Mouse (Mus musculus): ENCODE measurements around the gene Micu2.

The Micu2 gene

DNA sequence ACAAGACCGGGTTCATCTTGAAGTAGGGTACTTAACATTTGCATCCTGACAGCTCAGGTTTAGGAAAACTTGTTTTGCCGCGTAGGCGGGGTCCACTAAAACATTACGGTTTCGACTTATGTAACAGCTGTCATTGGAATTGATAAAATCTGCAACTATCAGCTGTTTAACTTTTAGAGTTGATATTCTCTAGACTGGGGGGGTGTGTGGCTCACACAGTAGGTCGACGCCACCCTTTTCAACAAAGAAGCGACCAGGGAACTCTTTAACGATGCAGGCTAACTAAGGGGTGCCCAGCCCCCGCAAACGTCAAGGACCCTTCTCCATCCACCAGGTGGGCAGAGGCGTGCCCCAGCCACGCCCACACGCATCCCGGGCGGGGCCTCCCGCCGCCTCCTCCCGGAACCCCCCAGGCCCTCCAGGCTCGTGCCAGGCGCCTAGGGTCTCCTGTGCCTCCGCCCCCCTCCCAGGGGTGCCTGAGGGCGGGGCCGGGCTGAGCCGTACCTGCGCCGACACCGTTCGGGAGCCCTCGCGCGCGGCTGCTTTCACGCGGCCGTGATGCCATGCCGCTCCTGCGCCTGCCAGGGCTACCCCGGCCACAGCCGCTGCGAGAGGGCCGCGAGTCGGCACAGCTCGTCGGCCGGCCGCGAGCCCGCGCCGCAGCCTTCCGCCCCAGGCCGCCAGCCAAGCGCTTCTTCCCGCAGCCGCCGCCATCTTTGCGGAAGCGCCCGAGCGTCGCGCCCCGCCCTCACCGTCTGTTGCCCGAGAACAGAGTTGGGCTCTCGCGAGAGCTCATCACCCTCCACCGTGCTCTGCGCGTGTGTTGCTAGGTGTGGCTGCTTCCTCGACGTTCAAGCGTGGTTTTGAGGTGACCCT lies at the start of gene Micu2:
Gene Micu2, minus strand, starts transcription at position 737 of the 876 bp plus-strand sequence.
- peak; percentile 89 to 91 for DNase-seq

DNA sequence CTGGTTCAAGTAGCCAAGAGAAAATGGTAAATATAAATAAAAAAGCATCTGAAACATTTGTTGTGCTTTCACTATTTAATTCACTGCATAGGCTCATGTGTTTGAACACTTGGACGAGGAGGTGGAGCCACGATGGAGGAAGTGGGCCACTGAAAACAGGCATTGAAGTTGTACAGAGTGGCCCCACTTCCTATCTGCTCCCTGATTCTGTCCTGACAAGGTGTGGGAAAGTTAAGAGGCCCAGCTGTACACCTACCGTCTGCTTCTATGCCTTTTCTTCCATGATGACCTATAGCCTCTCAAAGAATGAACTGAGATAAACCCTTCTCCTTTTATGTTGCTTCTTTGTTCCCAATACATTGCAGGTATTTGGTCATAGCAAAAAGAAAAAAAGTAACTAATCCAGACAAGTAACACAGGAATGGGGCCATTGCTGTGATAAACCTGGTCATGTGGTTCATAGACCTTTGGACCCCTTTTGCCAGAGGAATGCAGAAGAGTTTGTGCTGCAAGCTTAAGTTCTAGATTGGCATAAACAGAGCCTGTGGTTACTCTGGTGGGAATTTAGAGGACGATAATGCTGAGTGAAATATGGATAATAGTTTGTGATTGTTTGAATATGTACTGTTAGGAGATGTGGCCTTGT lies 47.7 kb upstream of the Micu2 start:
- DNase-seq, result no peak

DNA sequence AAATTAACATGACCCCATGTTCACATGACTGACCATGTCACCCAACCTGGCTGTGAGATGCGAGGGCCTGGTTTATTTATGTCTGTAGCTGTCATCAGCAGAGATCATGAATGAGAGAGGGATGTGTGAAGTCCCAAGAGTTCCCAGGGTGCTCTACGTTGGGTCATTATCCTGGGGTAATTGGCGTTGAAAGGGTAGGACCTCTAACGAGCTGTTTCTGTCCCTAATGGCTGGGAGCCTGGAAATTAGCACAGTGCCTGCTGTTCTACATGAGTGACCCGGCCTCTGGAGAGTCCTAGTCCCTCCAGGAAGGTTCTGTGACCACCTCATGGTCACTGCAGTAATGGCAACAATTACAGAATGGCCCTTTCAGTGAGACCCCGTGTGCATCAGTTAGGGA lies 37.1 kb upstream of the Micu2 start:
- DNase-seq, result no peak

DNA sequence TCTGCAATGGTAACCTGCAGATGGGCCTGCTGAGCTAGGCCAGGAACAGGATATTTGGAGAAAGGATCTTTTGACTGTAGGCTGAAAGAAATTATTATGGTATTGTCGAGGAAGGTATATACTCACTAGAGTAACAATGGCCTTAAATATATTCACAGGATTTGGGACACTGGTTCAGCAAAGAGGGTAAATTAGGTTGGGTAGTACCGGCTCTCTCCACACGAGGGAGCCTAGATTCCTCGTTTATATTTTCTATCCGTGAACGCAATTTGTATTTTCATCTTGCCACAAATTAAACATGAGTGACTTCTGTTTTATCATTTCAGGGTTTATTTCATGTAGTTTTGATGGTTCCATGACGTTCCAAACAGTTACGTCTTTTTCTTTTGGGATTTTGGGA lies 35.5 kb upstream of the Micu2 start:
- peak; percentile 89 for DNase-seq

DNA sequence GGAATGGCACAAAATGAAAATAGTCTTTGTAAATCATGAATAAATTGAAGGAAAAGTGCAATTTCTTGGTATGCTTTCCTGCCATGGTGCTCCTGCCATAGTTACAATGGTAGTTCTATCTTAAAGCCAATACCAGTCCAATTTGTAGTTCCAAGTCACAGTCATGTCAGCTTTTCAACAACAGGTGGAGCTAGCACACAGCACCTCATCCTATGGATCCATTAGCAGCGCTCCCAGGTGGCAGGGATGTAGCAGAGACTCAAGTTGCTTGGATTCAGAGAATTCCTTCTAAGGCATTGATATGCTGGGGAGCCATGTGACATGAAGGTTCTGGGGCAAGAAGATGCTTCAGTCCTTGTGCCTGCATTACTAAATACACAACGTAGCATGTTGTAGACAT lies 19.8 kb upstream of the Micu2 start:
- DNase-seq, result peak in 1 of 2 experiments; percentile 14

DNA sequence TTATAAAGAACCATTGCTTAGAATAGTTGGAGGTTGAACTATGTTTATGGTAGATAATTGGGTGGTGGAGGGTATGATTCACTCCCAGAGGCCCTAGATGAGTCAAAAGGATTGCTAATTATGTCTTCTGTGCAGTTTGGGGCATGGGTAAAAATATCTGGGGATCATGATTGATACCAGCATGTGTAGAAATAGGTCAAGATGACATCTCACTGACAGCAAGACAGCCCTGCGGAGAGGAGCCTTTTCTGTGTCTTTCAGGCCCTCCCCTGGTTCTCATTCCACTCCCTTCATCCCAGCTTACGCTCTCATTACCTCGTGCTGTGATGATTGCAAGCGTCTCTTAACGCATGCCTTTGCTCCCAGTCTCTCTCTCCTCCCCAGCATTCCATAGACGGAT lies 4.8 kb upstream of the Micu2 start:
- no peak for DNase-seq

DNA sequence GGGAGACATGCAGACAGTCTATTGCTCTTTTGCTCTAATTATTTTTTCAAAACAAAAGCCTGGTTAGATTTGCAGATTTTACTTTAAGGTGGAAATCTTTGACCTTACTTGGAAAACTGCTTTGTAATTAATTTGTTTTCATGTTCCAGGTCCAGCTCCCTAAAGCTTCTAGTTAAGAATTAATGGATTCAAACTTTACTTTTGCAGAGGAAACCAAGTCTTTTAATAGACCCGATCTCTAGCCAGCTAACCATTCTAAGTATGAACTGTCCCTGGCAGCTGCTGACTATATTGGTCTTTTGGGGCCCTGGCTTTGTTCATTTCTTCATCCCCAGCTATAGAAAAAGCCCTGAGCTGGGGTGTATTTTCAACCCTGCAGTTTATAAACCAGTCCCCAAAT lies 3.1 kb upstream of the Micu2 start:
- no peak for DNase-seq

DNA sequence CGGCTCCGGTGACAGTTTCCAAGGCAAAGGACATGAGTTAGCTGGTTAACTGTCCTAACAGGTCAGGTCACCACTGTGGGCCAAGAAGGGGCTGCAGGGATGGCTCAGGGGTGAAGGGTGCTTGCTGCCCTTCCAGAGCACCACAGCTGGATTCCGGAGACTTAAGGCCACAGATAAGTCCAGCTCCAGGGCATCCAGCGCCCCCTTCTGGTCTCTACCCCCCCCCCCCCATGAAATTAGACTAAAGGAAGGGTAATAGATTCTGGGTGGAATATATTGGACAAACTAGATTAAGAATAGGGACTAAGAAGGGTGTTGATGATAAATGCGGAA lies 306 bp upstream of the Micu2 start:
- DNase-seq, result no peak

DNA sequence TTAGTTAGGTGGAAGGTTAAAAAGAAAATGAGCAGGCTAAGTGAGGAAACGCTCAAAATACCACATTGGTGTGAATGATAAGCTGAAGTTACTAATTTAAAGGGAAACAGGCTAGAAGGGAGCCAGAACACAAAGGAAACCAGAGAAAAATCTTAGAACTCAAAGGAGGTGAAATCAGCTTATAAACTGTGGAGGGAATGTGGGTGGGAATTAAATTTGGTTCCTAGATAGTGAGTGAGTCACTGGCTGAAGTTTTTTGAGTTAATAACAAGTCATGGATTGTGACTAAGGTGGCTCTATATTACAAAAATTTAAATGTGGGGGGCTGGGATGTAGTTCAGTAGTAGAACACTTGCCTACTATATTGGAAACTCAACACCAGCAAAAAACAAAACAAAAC lies 1.6 kb downstream of the Micu2 start:
- DNase-seq, result no peak

DNA sequence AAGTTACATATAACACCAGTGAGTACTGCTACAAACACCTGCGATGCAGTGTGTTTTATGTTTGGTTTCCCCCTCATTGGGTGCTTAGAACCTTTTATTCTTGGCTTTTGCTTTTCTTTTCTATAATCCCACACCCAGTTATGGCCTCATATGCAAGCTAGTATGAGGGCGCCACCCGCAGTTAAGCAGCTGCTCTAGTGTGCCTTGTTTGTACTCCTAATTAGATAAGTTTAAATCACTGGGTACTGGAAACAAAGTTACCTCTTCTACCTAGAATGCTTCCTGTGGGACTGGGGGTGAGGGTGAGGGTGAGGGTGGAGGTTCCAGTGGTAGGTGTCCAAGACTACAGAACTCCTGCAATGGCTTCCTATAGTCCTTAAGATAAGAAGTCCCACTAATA lies 2.9 kb downstream of the Micu2 start:
- DNase-seq, result no peak

DNA sequence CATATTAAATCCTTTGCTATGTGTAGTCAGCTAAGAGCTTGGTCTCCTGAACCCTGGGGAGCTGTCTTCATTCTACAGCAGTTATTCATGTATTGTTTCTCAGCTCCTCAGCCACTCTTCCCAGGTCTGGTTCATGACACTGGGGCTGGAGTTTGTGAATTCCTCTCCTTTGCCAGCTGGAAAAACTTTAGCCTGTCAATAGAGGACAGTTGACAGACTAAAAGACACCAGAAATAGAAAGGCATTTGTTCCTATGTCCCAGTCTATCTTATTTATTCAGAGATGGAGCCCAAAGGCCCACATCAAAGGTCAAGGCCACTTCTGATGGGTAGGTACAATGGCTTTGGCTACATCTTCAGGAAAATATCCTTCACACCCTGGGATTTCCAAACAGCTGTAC lies 7.3 kb downstream of the Micu2 start:
- no peak for DNase-seq

DNA sequence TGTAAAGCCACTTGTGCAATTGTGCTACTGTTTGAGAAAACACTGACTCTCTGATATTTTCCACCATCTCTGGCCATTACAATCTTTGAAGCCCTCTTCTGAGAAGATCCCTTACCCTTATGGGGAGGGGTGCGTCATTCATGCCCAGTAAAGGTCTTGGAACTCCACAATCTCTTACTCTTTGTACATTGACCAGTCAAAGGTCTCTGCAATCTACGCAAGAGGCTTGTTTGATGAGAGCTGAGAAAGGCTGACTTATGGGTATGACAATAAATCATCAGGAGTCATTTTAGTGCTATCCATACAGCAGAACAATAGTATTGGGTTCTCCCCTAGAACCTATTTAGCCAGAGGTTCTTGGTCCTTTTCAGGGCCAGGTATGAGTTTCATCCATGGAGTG lies 9.9 kb downstream of the Micu2 start:
- DNase-seq, result no peak

DNA sequence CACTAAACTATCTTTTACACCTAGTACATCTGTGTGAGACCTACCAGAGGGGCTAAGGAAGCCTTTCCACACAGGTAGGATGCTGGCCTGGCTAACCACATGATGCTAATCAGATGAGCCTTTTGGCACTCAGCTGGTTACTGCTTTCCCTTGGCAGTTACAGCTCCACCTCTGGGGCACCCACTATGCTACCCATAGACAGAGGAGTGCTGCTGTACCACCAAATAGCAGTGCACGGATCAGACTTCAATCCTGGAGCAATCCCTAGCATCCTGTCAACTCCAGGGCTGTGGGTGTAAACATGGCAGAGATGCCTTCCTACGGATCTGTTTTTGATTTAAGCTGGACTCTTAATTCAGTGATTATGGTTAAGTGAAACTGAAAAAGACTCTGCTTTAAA lies 13.3 kb downstream of the Micu2 start:
- no peak for DNase-seq

DNA sequence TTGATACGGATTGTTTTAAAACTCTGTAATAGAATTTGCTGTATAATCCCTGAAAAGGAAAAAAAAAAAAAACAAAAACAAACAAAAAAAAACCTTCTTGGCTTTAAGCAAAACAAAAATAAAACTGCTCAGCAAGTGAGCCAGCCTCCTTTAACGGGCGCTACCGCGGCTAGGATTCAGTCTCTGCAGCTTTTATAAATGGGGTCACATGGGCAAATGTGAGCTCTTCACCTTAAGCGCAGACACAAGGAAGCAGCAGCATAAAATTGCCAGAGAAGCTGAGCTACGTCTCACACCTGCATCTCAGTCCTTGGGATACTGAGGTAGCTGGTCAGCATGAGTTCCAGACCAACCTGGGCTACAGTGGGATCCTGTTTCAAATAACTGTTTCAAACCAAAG lies 16.6 kb downstream of the Micu2 start:
- no peak for DNase-seq

DNA sequence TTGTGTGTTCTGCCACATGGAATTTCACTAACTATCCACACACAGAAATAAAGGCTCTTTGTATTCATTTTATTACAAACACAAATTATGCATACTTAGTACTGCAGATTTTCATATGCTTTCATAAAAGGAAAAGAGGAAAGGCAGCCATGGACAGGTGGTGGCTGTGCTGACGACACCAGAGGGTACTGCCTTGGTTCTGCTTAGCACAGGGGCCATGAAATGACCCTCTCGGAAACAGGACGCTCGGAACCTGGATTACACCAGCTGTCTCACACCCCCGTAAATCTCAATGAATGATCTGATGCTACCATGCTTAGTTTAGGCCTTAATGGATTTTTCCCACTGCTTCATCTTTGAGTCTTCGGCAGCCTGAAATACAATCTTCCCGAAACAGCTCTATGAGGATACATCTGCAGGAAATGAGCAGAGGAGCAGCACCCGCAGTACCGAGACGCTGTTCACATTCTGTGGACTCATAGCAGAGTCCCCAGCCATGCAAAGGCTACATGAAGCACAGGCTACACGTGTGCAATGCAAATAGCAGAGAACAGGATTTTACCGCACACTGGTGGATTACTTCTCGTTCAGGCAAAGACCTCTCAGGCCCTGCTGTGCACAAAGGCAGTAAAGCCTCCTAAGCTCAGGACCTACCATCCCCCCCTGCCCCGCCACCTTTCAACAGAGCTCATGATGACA lies 17.2 kb downstream of the Micu2 start:
- DNase-seq, result no peak

DNA sequence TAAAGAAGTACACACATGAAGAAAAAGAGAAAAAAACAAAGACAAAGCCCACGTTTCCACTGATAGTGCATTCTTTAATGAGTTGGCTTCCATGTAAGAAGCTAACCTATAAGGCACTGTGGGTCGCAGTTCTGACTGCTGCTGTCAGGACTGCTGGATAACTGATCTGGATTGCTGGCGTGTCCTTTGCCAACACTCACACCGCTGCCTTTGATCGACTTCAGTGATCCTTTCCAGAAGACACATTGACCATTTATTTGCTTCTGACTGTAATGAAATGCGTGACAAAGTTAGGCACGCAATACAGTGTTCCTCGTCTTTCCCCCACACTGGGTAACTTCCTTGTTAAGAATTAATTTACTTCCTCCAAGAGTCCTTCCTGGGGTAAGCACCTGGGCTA lies 18.3 kb downstream of the Micu2 start:
- no peak for DNase-seq

DNA sequence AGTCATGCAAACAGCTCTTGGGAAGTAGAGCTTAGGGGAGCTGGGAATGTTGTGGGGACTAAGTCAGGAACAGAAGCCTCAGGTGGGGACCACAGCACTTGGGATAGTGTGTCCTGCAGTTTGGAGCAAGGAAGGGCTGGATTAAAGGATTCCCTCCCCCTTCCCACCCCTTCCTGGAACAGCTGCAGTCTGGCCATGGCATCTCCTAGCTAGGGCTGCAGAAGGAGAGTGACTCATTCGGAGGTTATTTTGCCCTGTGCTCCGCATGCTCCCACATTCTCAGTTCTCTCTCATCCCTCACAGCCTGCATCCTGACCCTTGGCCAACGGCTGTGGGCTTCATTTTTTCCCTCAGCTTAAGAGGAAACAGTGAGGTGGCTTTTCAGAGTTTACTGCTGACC lies 18.9 kb downstream of the Micu2 start:
- no peak for DNase-seq

DNA sequence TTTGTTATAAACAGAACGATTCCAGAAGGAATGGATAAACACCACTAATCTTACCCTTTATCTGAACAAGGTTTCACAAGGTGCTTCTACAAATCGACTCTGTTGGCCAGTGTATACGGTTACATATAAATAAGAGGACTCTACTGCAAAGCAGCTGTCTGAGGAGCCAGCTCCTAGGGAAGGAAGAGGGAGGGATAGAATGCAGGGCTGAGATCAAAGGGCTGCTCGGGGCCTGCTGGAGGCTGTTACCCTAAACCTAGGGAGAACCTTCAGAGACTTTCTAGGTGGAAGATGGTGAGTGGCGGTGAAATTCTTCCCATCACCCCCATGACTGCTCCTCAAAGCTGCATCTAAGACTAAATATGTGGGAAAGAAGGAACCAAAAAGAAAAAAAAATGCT lies 20.9 kb downstream of the Micu2 start:
- DNase-seq, result no peak

DNA sequence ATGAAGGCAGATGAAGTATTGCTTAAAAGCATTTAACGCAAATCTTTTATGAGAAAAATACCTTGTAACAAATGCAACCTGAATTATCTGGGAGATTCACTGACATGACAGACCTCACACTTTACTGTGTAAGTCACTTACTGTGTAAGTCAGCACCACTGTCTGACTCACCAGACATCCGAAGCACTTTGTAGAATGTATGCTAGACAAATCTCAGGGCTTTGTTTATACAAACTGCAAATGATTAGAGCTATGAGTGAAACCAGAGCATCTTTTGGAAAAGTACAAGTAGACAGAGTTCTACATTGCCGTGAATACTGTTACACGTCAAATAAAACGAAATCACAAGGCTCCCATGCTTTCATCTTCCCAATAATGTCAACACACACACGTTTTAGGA lies 23.4 kb downstream of the Micu2 start:
- DNase-seq, result no peak

DNA sequence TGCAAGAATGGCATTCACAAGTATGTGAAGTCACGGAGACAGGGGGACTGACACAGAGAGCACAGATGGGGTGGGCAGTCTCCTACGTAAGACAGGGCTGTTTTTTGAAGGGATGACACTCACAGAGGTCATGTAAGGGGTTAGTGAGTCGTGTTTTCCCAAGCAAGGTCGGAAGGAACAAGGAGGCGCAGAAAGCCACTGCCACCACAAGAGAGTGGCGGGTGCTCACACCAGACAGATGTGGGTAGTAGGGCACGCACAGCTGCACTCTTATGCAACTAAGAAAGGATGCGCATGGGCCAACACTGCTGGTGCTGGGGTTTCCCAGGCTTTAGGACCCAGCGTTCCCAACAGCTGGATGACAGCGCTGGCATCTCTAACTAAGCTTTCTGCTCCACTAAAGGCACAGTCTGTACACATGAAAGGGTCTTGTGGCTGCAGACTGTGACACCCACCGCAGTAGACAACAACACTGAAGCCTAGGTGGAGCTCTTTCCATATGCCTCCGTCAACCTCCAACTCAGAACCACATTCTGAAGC lies 27.0 kb downstream of the Micu2 start:
- DNase-seq, result no peak

DNA sequence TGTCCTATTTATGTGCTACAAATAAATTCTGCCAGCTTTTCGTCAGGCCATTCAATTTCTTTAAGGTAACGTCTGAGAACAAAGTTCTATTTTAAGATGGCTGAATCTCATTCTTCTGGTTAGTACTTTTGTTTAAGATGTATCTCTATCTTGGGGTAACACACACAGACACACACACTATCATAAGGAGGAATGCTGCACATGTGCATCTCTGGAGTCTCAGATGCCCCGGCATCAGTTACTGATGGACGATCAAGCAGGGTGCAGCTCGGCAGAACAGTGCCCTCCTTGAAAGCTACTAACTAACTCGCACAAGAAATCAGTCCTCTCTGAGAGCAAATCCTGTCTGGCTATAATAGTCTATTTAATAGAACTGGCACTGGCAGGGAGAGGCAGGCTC lies 30.2 kb downstream of the Micu2 start:
- no peak for DNase-seq

DNA sequence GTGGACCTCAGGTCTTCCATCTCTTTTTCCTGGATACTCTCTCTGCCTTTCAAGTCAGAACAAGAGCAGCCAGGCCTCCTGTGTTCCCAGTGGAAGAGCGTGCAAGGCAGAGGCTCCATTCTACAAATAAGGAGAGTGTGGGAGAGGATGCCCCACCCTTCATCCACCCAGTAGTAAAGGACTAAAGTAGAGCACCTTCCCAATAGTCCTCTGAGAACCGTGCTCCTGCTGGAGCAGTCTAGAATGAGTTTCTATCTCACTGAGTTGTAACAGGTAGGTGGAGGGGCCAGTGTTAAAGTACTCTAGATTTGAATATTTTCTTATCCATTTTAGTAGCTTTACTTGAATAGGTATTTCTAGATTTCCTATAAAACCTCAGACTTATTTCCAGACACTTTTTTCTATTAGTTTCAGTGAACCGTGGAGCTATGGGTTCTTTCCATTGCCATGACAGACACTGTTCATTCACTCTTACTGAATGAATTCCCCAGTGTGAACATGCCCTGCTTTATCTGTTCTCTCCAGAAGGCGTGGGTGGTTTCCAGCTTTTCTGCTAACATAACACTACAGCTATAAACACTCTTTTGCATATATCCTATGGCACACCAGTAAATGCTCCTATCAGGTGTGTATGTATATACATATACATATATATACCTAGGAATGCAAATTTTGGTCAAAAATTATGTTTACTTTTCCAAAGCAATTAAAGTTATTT lies 31.8 kb downstream of the Micu2 start:
- no peak for DNase-seq

DNA sequence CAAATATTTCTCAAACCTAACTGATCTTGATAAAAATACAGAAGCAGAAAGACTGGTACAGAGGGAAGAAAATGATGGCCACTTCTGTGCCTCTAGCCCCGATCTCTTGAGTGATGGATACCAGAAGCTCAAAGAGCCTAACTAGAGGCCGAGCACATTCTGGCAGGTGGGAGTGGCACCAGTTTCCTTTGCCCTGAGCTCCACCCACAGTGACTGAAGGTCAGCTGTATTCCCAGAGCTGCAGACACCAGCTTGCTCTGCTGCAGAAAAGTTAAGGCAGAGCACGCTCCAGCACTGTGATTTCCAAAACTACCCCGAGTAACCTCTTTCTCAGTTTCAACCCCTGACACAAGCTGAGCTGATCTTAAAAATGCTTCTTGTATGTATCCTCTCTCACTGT lies 37.2 kb downstream of the Micu2 start:
- no peak for DNase-seq
